Mouse (Mus musculus): Measurements from ENCODE around the gene Zfyve28. TPM values are rescaled to one million over a fixed set of nuclear protein-coding genes. Genes with fewer than 3 reads are reported as not detected.

Zfyve28 gene
- 0.16 TPM in 1 of 2 replicates, not detected in the other for polyA plus RNA-seq (2016; fragmentation: Nextera tagmentation; extraction: Ambion mirVana)

GRCm38 (mm10) chr5:34288154-34288716 lies at the start of gene Zfyve28, which contains the start of gene Cfap99:
TSS of gene Zfyve28 (minus strand) at chr5:34288449.
TSS of gene Cfap99 (plus strand) at chr5:34288600.
- no peaks in the 10 kb centered on the region for H3K9me3 ChIP-seq (replicated peaks)
- H3K36me3 ChIP-seq = no peaks in the 10 kb centered on the region
- H3K9ac ChIP-seq = no peak within 1 kb of the TSS
- peak within 1 kb of the TSS; percentile 75 for H3K4me2 ChIP-seq
- under 1% methylated on average over 83 of the region's 83 CpGs for WGBS (ENCODE audit: insufficient replicate concordance)
- H3K27me3 ChIP-seq (replicated peaks) = peaks cover 93% of the 10 kb centered on the region
- H3K27ac ChIP-seq = no peak within 1 kb of the TSS
- H3K4me1 ChIP-seq = peaks cover 27% of the 10 kb centered on the region
- H3K4me3 ChIP-seq = peak within 1 kb of the TSS; percentile 57
- no peak for ATAC-seq

DNA sequence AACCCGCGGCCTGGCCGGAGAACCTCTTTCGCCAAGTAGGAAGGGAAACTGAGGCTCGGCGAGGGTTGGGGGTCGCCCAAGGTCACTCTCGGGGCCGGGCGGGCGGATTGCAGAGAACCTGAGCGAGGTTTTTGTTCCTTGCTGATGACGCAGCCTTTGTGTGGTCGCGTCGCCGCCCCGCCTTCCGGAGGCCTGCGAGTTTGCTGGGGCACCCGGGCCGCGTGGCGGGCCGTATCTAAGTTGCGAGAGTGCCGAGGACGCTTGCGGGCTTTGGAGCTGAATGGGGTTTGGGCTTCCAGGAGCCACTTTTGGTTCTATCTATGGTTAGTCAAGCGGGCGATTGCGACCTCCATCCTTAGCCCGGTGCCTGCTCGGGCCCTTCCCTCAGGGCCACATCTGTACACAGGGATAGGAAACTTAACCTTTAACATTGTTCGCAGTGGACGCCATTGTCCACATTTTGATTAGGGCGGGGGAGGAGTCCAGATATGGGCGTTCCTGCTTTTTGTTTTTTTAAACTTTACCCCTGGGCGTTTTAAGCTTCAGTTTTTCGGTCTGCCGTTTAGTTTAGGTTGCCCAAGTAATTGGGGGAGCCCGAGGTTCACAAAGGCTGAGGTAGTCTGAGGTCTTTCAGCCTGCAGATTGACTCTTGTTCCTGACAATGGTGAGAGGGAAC lies 48.7 kb upstream of the Zfyve28 start:
- H3K36me3 ChIP-seq = peaks cover 27% of the 10 kb centered on the region
- H3K4me3 ChIP-seq = peak overlapping the region; percentile 98
- WGBS (ENCODE audit: insufficient replicate concordance) = under 1% methylated on average over 42 of the region's 42 CpGs
- H3K9me3 ChIP-seq (replicated peaks) = no peaks in the 10 kb centered on the region
- H3K4me1 ChIP-seq = peaks cover 47% of the 10 kb centered on the region
- no peaks in the 10 kb centered on the region for H3K27me3 ChIP-seq (replicated peaks)
- H3K27ac ChIP-seq = peak overlapping the region; percentile 97
- peak overlapping the region; percentile 98 for H3K9ac ChIP-seq
- peak overlapping the region; percentile 96 for H3K4me2 ChIP-seq
- ATAC-seq = peak; percentile 57

DNA sequence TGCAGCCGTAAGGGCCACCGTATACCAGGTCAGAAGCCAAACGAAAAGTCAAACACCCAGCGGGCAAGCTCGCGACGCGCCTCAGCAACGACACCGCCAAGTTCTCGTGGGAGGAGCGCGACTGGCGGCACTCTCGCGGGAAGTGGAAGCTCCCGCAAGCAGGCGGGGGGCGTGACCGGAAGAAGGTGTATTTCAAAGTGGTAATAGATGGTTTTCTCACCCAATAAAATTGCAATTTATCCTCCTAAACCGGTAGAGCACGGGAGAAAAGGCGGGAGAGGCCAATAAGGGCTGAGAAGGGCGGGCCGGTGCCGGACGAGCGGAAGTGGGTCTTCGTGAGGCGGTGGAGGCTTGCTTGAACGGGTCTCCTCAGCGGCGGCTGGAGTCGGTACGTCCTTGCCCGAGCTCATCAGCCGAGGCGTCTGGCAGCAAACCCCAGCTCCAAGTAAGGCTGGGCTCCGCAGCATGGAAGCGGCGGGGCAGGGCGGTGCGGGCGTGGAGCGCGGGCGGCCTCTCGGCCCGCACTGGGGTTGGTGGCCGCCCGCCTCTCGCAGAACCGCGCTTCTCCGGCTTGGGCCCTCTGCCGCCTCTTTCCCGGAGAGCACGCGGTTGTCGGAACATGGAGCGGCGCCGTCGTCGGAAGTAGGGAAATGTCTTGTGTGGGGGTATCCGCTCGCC lies 48.0 kb upstream of the Zfyve28 start, which contains the start of gene Rnf4:
Gene Rnf4, plus strand, starts transcription at position 193 of the 678 bp plus-strand sequence.
- ATAC-seq = peak; percentile 94
- peaks cover 47% of the 10 kb centered on the region for H3K4me1 ChIP-seq

DNA sequence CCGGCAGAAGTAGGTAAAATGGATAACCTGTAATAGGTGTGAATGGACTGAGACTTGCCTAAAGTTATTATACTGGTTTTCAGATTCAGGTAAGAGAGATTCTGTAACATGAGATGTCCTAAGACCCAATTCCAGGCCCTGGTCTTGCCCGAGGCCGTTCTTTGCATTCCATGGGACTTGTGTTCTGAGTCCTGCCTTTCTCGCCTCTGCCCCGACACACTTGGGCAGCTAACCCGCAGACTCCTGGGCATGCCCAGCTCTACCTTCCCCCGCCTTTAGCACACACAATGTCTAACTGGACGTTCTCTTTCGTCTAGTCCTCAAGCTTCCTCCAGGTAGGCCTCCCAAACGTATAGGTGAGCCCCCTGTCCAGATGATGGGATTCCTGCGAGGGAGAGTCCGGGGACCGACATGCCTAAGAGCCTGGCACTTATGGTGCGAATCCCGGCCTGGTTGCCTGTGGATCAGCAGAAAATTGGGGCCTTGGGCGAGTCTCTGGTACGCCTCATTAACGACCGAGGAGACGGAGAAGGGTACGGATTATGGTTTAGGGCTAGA lies 47.4 kb upstream of the Zfyve28 start:
- ATAC-seq = peak; percentile 56
- H3K9me3 ChIP-seq (replicated peaks) = no peaks in the 10 kb centered on the region
- H3K4me1 ChIP-seq = peaks cover 42% of the 10 kb centered on the region
- H3K4me3 ChIP-seq = peak overlapping the region; percentile 98
- peak overlapping the region; percentile 98 for H3K9ac ChIP-seq
- peaks cover 28% of the 10 kb centered on the region for H3K36me3 ChIP-seq
- peak overlapping the region; percentile 97 for H3K27ac ChIP-seq
- WGBS (ENCODE audit: insufficient replicate concordance) = under 1% methylated on average over 21 of the region's 21 CpGs
- no peaks in the 10 kb centered on the region for H3K27me3 ChIP-seq (replicated peaks)
- peak overlapping the region; percentile 96 for H3K4me2 ChIP-seq

More for the DNA sequence above, 48.0 kb upstream of the Zfyve28 start, which contains the start of gene Rnf4:
- Histone ChIP-seq H3K27ac (peak within 1 kb of the TSS; percentile 97), H3K9ac (peak within 1 kb of the TSS; percentile 98), H3K4me2 (peak within 1 kb of the TSS; percentile 96), H3K27me3 (replicated peaks) (no peaks in the 10 kb centered on the region), H3K4me3 (peak within 1 kb of the TSS; percentile 98), H3K36me3 (peaks cover 25% of the 10 kb centered on the region), H3K9me3 (replicated peaks) (no peaks in the 10 kb centered on the region)
- WGBS (ENCODE audit: insufficient replicate concordance) = 1% methylated on average over 67 of the region's 67 CpGs

- H3K4me2 ChIP-seq = no peak overlapping the region
- no peak for ATAC-seq
- no peaks in the 10 kb centered on the region for H3K27me3 ChIP-seq (replicated peaks)
- no peak overlapping the region for H3K9ac ChIP-seq
- peaks cover 17% of the 10 kb centered on the region for H3K36me3 ChIP-seq
- 81% methylated on average over 1 of the region's 1 CpGs for WGBS (ENCODE audit: insufficient replicate concordance)
- peaks cover 5% of the 10 kb centered on the region; the same call in 1 of the 2 replicates for H3K9me3 ChIP-seq (replicated peaks)
- H3K4me3 ChIP-seq = no peak overlapping the region
- H3K4me1 ChIP-seq = peaks cover 27% of the 10 kb centered on the region
- H3K27ac ChIP-seq = no peak overlapping the region
These were observed 45.8 kb upstream of the Zfyve28 start for GRCm38 (mm10) chr5:34334081-34334480.

GRCm38 (mm10) chr5:34330136-34330535 lies 41.9 kb upstream of the Zfyve28 start:
- H3K4me2 ChIP-seq = no peak overlapping the region
- no peak for ATAC-seq
- H3K9me3 ChIP-seq (replicated peaks) = peaks cover 5% of the 10 kb centered on the region; the same call in 1 of the 2 replicates
- H3K4me3 ChIP-seq = no peak overlapping the region
- no peak overlapping the region for H3K27ac ChIP-seq
- no peak overlapping the region for H3K9ac ChIP-seq
- peaks cover 9% of the 10 kb centered on the region for H3K36me3 ChIP-seq
- peaks cover 18% of the 10 kb centered on the region; the same call in 1 of the 2 replicates for H3K27me3 ChIP-seq (replicated peaks)
- whole genome bisulfite sequencing (ENCODE audit: insufficient replicate concordance) = 58% methylated on average over 2 of the region's 2 CpGs
- peaks cover 15% of the 10 kb centered on the region for H3K4me1 ChIP-seq

- Histone ChIP-seq H3K4me1 (peaks cover 14% of the 10 kb centered on the region), H3K9ac (peak overlapping the region; percentile 24; the same call in 1 of the 2 replicates), H3K27me3 (replicated peaks) (peaks cover 18% of the 10 kb centered on the region; the same call in 1 of the 2 replicates), H3K36me3 (peaks cover 3% of the 10 kb centered on the region; the same call in 1 of the 2 replicates), H3K9me3 (replicated peaks) (peaks cover 5% of the 10 kb centered on the region; the same call in 1 of the 2 replicates), H3K4me2 (peak overlapping the region; percentile 65), H3K27ac (no peak overlapping the region), H3K4me3 (peak overlapping the region; percentile 45)
- WGBS (ENCODE audit: insufficient replicate concordance) = 25% methylated on average over 31 of the region's 31 CpGs
- ATAC-seq = no peak; the same call in 1 of the 2 replicates
These were observed 38.8 kb upstream of the Zfyve28 start for GRCm38 (mm10) chr5:34326875-34327576.

GRCm38 (mm10) chr5:34326249-34326691 lies 38.0 kb upstream of the Zfyve28 start:
- Histone ChIP-seq H3K9ac (no peak overlapping the region), H3K4me2 (peak overlapping the region; percentile 65; the same call in 1 of the 2 replicates), H3K36me3 (peaks cover 3% of the 10 kb centered on the region; the same call in 1 of the 2 replicates)

GRCm38 (mm10) chr5:34325286-34325685 lies 37.0 kb upstream of the Zfyve28 start:
- H3K27me3 ChIP-seq (replicated peaks) = peaks cover 18% of the 10 kb centered on the region; the same call in 1 of the 2 replicates
- no peak overlapping the region for H3K27ac ChIP-seq
- peaks cover 14% of the 10 kb centered on the region for H3K4me1 ChIP-seq
- no peak for ATAC-seq
- no peaks in the 10 kb centered on the region for H3K36me3 ChIP-seq
- H3K9ac ChIP-seq = no peak overlapping the region
- H3K4me2 ChIP-seq = no peak overlapping the region
- H3K9me3 ChIP-seq (replicated peaks) = peaks cover 3% of the 10 kb centered on the region; the same call in 1 of the 2 replicates
- H3K4me3 ChIP-seq = no peak overlapping the region

More at GRCm38 (mm10) chr5:34326249-34326691, 38.0 kb upstream of the Zfyve28 start:
- peaks cover 14% of the 10 kb centered on the region for H3K4me1 ChIP-seq
- H3K27ac ChIP-seq = no peak overlapping the region
- ATAC-seq = no peak
- peaks cover 18% of the 10 kb centered on the region; the same call in 1 of the 2 replicates for H3K27me3 ChIP-seq (replicated peaks)
- H3K9me3 ChIP-seq (replicated peaks) = peaks cover 5% of the 10 kb centered on the region; the same call in 1 of the 2 replicates
- no peak overlapping the region for H3K4me3 ChIP-seq
- 20% methylated on average over 4 of the region's 4 CpGs for WGBS (ENCODE audit: insufficient replicate concordance)

GRCm38 (mm10) chr5:34321236-34321635 lies 33.0 kb upstream of the Zfyve28 start:
- 0 out of 2 replicates have a peak, but pooled peaks cover under 1% of the 10 kb centered on the region for H3K27me3 ChIP-seq (replicated peaks)
- 69% methylated on average over 4 of the region's 4 CpGs for WGBS (ENCODE audit: insufficient replicate concordance)
- ATAC-seq = no peak

More at GRCm38 (mm10) chr5:34321236-34321635, 33.0 kb upstream of the Zfyve28 start:
- no peak overlapping the region for H3K9ac ChIP-seq
- H3K4me1 ChIP-seq = peaks cover 8% of the 10 kb centered on the region; the same call in 1 of the 2 replicates
- H3K9me3 ChIP-seq (replicated peaks) = no peaks in the 10 kb centered on the region
- no peak overlapping the region for H3K4me2 ChIP-seq
- no peak overlapping the region for H3K27ac ChIP-seq
- H3K36me3 ChIP-seq = no peaks in the 10 kb centered on the region
- H3K4me3 ChIP-seq = no peak overlapping the region

Data from liver, embryonic 12.5 days (tissue).